Mouse (Mus musculus) limb, embryonic 11.5 days (tissue): ENCODE results near the gene Ccr7. TPM values are rescaled to one million over a fixed set of nuclear protein-coding genes. Genes with fewer than 3 reads are reported as not detected.

ENCODE experiments used
- ATAC-seq: fragments of 200-750 bp; cut with Nextera tagmentation; 2 replicates; pipeline ENCODE4 v1.8.0; 2017; ENCODE audit warnings: low read depth; ENCODE audit not compliant: insufficient number of reproducible peaks, low FRiP score, low TSS enrichment
- DNase-seq: peaks from one replicate; pipeline ENCODE4 v3.0.0-alpha.2; 2015; ENCODE audit warnings: low spot score
- H3K27ac ChIP-seq: fragments of 300-500 bp; sonication (generic); replicated peaks from 2 replicates; pipeline ENCODE4 v1.5.1; 2014; ENCODE audit warnings: low read depth, mild to moderate bottlenecking, low read length
- H3K27me3 ChIP-seq: fragments of 300-500 bp; sonication (generic); 2 replicates; pipeline ENCODE4 v1.6.1; 2014; ENCODE audit warnings: mild to moderate bottlenecking, low read length, mixed read lengths; ENCODE audit not compliant: control insufficient read depth, insufficient read depth
- H3K36me3 ChIP-seq: fragments of 300-500 bp; sonication (generic); 2 replicates; pipeline ENCODE4 v1.6.1; 2014; ENCODE audit warnings: mild to moderate bottlenecking, low read length, moderate library complexity, mixed read lengths; ENCODE audit not compliant: control insufficient read depth, insufficient read depth
- H3K4me1 ChIP-seq: fragments of 300-500 bp; sonication (generic); 2 replicates; pipeline ENCODE4 v1.6.1; 2014; ENCODE audit warnings: low read length, mixed read lengths; ENCODE audit not compliant: control insufficient read depth, insufficient read depth
- H3K4me2 ChIP-seq: fragments of 300-500 bp; sonication (generic); 2 replicates; pipeline ENCODE4 v1.6.1; 2014; ENCODE audit warnings: low read depth, mild to moderate bottlenecking, moderate library complexity; ENCODE audit not compliant: severe bottlenecking
- H3K4me3 ChIP-seq: fragments of 300-500 bp; sonication (generic); 2 replicates; pipeline ENCODE4 v1.5.1; 2014; ENCODE audit warnings: low read depth, low read length
- H3K9ac ChIP-seq: fragments of 300-500 bp; sonication (generic); 2 replicates; pipeline ENCODE4 v1.6.1; 2014; ENCODE audit warnings: mild to moderate bottlenecking, low read length
- H3K9me3 ChIP-seq: fragments of 300-500 bp; sonication (generic); 2 replicates; pipeline ENCODE4 v1.6.1; 2016; ENCODE audit warnings: low read length; ENCODE audit not compliant: control insufficient read depth
- WGBS: fragments of 180-500 bp; shearing (Covaris S2); extraction: QIAGEN DNeasy Blood & Tissue Kit; methylation state at CpG from one replicate; pipeline ENCODE4 v1.1.7; 2014; 5-methylcytosine and 5-hydroxymethylcytosine counted together
- polyA plus RNA-seq: library from polyadenylated mRNA; unstranded; fragments of >200 nt; fragmentation: Nextera tagmentation; extraction: Ambion mirVana; gene quantifications from 2 replicates; pipeline ENCODE4 v1.2.1, GENCODE M21; 2014

Ccr7 gene
- polyA plus RNA-seq, 1 experiment from 2014 or later = 1.3 TPM

- no peaks in the 10 kb centered on the region for H3K27me3 ChIP-seq
- ATAC-seq (no peak), DNase-seq (no peak)
- peaks cover 57% of the 10 kb centered on the region for H3K4me1 ChIP-seq
- 69% methylated on average over 6 of the region's 6 CpGs for WGBS
- H3K9ac ChIP-seq = no peak overlapping the region
- H3K4me2 ChIP-seq = no peak overlapping the region
- H3K27ac ChIP-seq = peak overlapping the region; percentile 99
- H3K4me3 ChIP-seq = no peak overlapping the region
- no peaks in the 10 kb centered on the region for H3K9me3 ChIP-seq
- H3K36me3 ChIP-seq = no peaks in the 10 kb centered on the region
Measured at GRCm38 (mm10) chr11:99146558-99146957, 8.3 kb downstream of the Ccr7 start.

GRCm38 (mm10) chr11:99145765-99146164, 9.1 kb downstream of the Ccr7 start:
- Histone ChIP-seq H3K4me2 (no peak overlapping the region), H3K9me3 (no peaks in the 10 kb centered on the region), H3K4me1 (peaks cover 58% of the 10 kb centered on the region), H3K4me3 (no peak overlapping the region), H3K9ac (no peak overlapping the region), H3K27me3 (no peaks in the 10 kb centered on the region), H3K27ac (no peak overlapping the region), H3K36me3 (no peaks in the 10 kb centered on the region)
- DNase-seq = no peak
- ATAC-seq = no peak
- 95% methylated on average over 16 of the region's 16 CpGs for WGBS

- Histone ChIP-seq H3K27me3 (no peaks in the 10 kb centered on the region), H3K9me3 (no peaks in the 10 kb centered on the region), H3K4me3 (no peak overlapping the region), H3K4me1 (peaks cover 54% of the 10 kb centered on the region), H3K27ac (no peak overlapping the region), H3K36me3 (no peaks in the 10 kb centered on the region), H3K4me2 (no peak overlapping the region), H3K9ac (no peak overlapping the region)
- WGBS = 96% methylated on average over 23 of the region's 23 CpGs
- ATAC-seq = no peak
- no peak for DNase-seq
Measured at GRCm38 (mm10) chr11:99144940-99145339, 9.9 kb downstream of the Ccr7 start.

- WGBS = 77% methylated on average over 5 of the region's 5 CpGs
- DNase-seq (no peak), ATAC-seq (no peak)
- no peaks in the 10 kb centered on the region for H3K36me3 ChIP-seq
- no peak overlapping the region for H3K4me2 ChIP-seq
- peak overlapping the region; percentile 22; the same call in 1 of the 2 replicates for H3K27ac ChIP-seq
- H3K9ac ChIP-seq = 0 out of 2 replicates have a peak overlapping the region, but pooled peaks have one; percentile 18
- no peak overlapping the region for H3K4me3 ChIP-seq
- no peaks in the 10 kb centered on the region for H3K27me3 ChIP-seq
- no peaks in the 10 kb centered on the region for H3K9me3 ChIP-seq
- peaks cover 50% of the 10 kb centered on the region for H3K4me1 ChIP-seq
Measured at GRCm38 (mm10) chr11:99144456-99144855, 10.4 kb downstream of the Ccr7 start.

- H3K4me3 ChIP-seq = no peak overlapping the region
- ATAC-seq (no peak), DNase-seq (peak; percentile 44)
- no peaks in the 10 kb centered on the region for H3K36me3 ChIP-seq
- peaks cover 42% of the 10 kb centered on the region for H3K4me1 ChIP-seq
- no peaks in the 10 kb centered on the region for H3K27me3 ChIP-seq
- H3K27ac ChIP-seq = peak overlapping the region; percentile 22; the same call in 1 of the 2 replicates
- no peak overlapping the region for H3K9ac ChIP-seq
- H3K9me3 ChIP-seq = no peaks in the 10 kb centered on the region
- H3K4me2 ChIP-seq = no peak overlapping the region
- WGBS = 67% methylated on average over 16 of the region's 16 CpGs
Measured at GRCm38 (mm10) chr11:99143123-99144082, 11.5 kb downstream of the Ccr7 start.

GRCm38 (mm10) chr11:99142493-99143095, 12.3 kb downstream of the Ccr7 start:
- ATAC-seq (no peak), DNase-seq (no peak)
- H3K27ac ChIP-seq = peak overlapping the region; percentile 36; the same call in 1 of the 2 replicates
- H3K9ac ChIP-seq = no peak overlapping the region
- WGBS = 74% methylated on average over 18 of the region's 18 CpGs
- H3K36me3 ChIP-seq = no peaks in the 10 kb centered on the region
- H3K27me3 ChIP-seq = no peaks in the 10 kb centered on the region
- H3K9me3 ChIP-seq = no peaks in the 10 kb centered on the region
- peaks cover 34% of the 10 kb centered on the region for H3K4me1 ChIP-seq
- no peak overlapping the region for H3K4me3 ChIP-seq
- no peak overlapping the region for H3K4me2 ChIP-seq

- WGBS = 74% methylated on average over 6 of the region's 6 CpGs
- ATAC-seq = no peak
- no peaks in the 10 kb centered on the region for H3K9me3 ChIP-seq
- H3K36me3 ChIP-seq = no peaks in the 10 kb centered on the region
- no peak overlapping the region for H3K9ac ChIP-seq
- peak overlapping the region; percentile 64; the same call in 1 of the 2 replicates for H3K27ac ChIP-seq
- no peaks in the 10 kb centered on the region for H3K27me3 ChIP-seq
- H3K4me3 ChIP-seq = no peak overlapping the region
- no peak overlapping the region for H3K4me2 ChIP-seq
- DNase-seq = no peak
- peaks cover 28% of the 10 kb centered on the region for H3K4me1 ChIP-seq
Measured at GRCm38 (mm10) chr11:99142046-99142445, 12.8 kb downstream of the Ccr7 start.

GRCm38 (mm10) chr11:99141600-99141999, 13.3 kb downstream of the Ccr7 start:
- Histone ChIP-seq H3K36me3 (no peaks in the 10 kb centered on the region), H3K27ac (0 out of 2 replicates have a peak overlapping the region, but pooled peaks have one; percentile 64), H3K9ac (no peak overlapping the region), H3K4me3 (no peak overlapping the region), H3K4me2 (no peak overlapping the region), H3K9me3 (no peaks in the 10 kb centered on the region), H3K4me1 (peaks cover 28% of the 10 kb centered on the region), H3K27me3 (no peaks in the 10 kb centered on the region)
- WGBS = 54% methylated on average over 7 of the region's 7 CpGs
- no peak for ATAC-seq
- no peak for DNase-seq
